Mouse (Mus musculus) limb, embryonic 12.5 days (tissue): ENCODE data around the gene Gtpbp10. TPM values are rescaled to one million over a fixed set of nuclear protein-coding genes. Genes with fewer than 3 reads are reported as not detected.
A peak's percentile ranks its signal among the peaks of the same experiment; 100 is the strongest.

Experiments used
- ATAC-seq: fragments of 200-750 bp; cut with Nextera tagmentation; 2 replicates; pipeline ENCODE4 v1.8.0; 2017; ENCODE audit warnings: low read depth, moderate TSS enrichment; ENCODE audit not compliant: insufficient number of reproducible peaks, insufficient read depth, low FRiP score, low TSS enrichment
- H3K27ac ChIP-seq: fragments of 300-500 bp; sonication (generic); 2 replicates; pipeline ENCODE4 v1.5.1; 2016; ENCODE audit warnings: mild to moderate bottlenecking, moderate library complexity
- H3K27me3 ChIP-seq: fragments of 300-500 bp; sonication (generic); 2 replicates; pipeline ENCODE4 v1.6.1; 2016; ENCODE audit warnings: mild to moderate bottlenecking, moderate library complexity
- H3K36me3 ChIP-seq: fragments of 300-500 bp; sonication (generic); 2 replicates; pipeline ENCODE4 v1.6.1; 2016; ENCODE audit warnings: mild to moderate bottlenecking, moderate library complexity
- H3K4me1 ChIP-seq: fragments of 300-500 bp; sonication (generic); replicated peaks from 2 replicates; pipeline ENCODE4 v1.6.1; 2016
- H3K4me2 ChIP-seq: fragments of 300-500 bp; sonication (generic); 2 replicates; pipeline ENCODE4 v1.6.1; 2016; ENCODE audit warnings: mild to moderate bottlenecking, moderate library complexity
- H3K4me3 ChIP-seq: fragments of 300-500 bp; sonication (generic); replicated peaks from 2 replicates; pipeline ENCODE4 v1.5.1; 2016; ENCODE audit warnings: mild to moderate bottlenecking
- H3K9ac ChIP-seq: fragments of 300-500 bp; sonication (generic); replicated peaks from 2 replicates; pipeline ENCODE4 v1.6.1; 2016; ENCODE audit warnings: mild to moderate bottlenecking, moderate library complexity
- H3K9me3 ChIP-seq: fragments of 300-500 bp; sonication (generic); 2 replicates; pipeline ENCODE4 v1.6.1; 2016; ENCODE audit warnings: mild to moderate bottlenecking, moderate library complexity
- WGBS: fragments of 180-500 bp; shearing (Covaris S2); methylation state at CpG from one replicate; pipeline ENCODE4 v1.1.7; 2016; 5-methylcytosine and 5-hydroxymethylcytosine counted together
- polyA plus RNA-seq: library from polyadenylated mRNA; unstranded; fragments of >200 nt; fragmentation: Nextera tagmentation; extraction: Ambion mirVana; gene quantifications from 2 replicates; pipeline ENCODE4 v1.2.1, GENCODE M21; 2016

Gene Gtpbp10
- polyA plus RNA-seq, 1 experiment from 2014 or later, result 35.3 TPM

DNA sequence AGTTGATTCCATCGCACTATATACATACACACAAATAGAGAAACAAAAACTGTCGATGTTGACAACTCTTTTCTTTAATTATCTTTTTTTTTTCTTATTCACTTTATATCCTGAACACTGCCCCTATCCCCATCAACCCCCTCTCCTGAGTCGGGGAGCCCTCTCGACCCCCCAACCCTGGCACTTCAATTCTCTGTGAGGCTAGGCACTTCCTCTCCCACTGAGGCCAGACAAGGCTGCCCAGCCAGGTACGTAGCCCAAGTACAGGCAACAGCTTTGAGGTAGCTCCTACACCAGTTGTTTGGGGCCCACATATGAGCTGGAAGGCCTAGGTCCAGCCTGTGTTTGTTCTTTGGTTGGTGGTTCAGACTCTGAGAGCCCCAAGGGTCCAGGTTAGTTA lies 43.9 kb downstream of the Gtpbp10 start:
- H3K27ac ChIP-seq, result no peak overlapping the region
- no peak overlapping the region for H3K9ac ChIP-seq
- peak overlapping the region; percentile 78 for H3K4me2 ChIP-seq
- WGBS, result 80% methylated on average over 5 of the region's 5 CpGs
- no peaks in the 10 kb centered on the region for H3K27me3 ChIP-seq
- no peak overlapping the region for H3K4me3 ChIP-seq
- no peak for ATAC-seq
- no peaks in the 10 kb centered on the region for H3K9me3 ChIP-seq
- peaks cover 15% of the 10 kb centered on the region for H3K36me3 ChIP-seq
- H3K4me1 ChIP-seq, result no peaks in the 10 kb centered on the region

DNA sequence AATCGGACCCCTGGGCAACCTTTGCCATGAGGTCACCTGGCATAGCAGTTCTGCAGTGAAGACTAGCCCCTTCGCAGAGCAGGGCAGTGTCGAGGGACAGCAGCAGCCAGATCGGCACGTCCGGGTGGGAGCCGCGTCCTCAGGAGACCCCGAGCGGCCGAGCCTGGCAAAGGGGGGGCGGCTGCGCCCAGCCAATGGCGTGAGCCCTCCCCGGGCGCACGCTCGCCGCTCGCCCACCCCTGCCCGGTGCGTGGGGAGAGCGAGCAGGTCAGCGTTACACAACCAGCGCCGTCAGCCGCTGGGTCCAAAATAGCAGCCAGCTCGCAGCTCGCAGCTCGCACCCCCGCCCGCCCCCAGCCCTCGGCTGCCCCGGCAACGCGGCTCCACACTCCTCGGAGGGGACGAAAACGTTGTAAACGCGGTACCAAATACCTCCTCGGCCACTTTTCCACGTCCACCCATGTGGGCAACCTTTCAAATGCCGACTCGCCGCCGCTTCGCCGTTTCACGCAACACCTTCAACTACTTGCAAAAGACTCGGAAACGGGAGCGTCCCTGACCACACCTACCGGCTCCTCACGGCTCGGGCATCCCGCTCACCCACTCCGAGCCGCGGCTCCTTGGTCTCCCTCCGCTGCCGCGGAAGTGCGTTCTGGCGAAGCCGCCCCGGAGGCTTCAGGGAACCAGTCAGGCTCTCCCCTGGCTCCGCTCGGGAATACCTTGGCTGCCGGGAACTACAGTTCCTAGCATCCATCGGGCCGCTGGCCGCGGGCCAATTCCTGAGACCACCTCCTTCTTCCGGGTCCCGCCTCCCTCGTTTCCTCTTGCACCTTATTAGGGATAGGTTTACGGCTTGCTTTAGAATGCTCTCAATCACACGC lies 44.9 kb downstream of the Gtpbp10 start, which contains the start of gene Cldn12:
Gene Cldn12, minus strand, starts transcription at position 763 of the 881 bp plus-strand sequence.
- Histone ChIP-seq H3K36me3 (peaks cover 17% of the 10 kb centered on the region), H3K4me3 (peak within 1 kb of the TSS; percentile 71), H3K9ac (peak within 1 kb of the TSS; percentile 70), H3K4me2 (peak within 1 kb of the TSS; percentile 78), H3K27me3 (no peaks in the 10 kb centered on the region), H3K27ac (peak within 1 kb of the TSS; percentile 95), H3K9me3 (no peaks in the 10 kb centered on the region), H3K4me1 (no peaks in the 10 kb centered on the region)
- ATAC-seq, result peak; percentile 96
- WGBS, result under 1% methylated on average over 77 of the region's 79 CpGs

DNA sequence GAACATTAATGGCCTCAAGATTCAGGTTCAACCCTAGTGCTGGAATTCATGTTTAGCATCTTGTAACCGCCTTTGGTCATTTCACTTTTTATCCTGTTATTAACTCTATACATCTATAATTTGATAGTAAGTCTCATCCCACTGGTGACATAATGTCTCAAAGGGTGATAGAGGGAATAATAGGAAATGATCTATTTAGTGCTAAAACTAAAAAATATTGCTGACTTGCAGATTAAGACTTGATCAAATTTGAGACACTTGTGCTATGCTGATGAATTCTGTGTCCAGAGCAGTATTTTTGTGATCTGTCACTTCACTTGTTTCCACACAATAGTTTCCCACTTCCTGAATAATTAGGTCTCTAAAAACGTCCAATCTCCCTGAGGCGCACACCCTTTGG lies 47.9 kb downstream of the Gtpbp10 start:
- 91% methylated on average over 3 of the region's 3 CpGs for WGBS
- H3K4me3 ChIP-seq, result no peak overlapping the region
- H3K27me3 ChIP-seq, result no peaks in the 10 kb centered on the region
- H3K36me3 ChIP-seq, result peaks cover 33% of the 10 kb centered on the region
- no peaks in the 10 kb centered on the region for H3K4me1 ChIP-seq
- H3K27ac ChIP-seq, result no peak overlapping the region
- H3K4me2 ChIP-seq, result no peak overlapping the region
- H3K9ac ChIP-seq, result no peak overlapping the region
- H3K9me3 ChIP-seq, result no peaks in the 10 kb centered on the region
- ATAC-seq, result no peak

DNA sequence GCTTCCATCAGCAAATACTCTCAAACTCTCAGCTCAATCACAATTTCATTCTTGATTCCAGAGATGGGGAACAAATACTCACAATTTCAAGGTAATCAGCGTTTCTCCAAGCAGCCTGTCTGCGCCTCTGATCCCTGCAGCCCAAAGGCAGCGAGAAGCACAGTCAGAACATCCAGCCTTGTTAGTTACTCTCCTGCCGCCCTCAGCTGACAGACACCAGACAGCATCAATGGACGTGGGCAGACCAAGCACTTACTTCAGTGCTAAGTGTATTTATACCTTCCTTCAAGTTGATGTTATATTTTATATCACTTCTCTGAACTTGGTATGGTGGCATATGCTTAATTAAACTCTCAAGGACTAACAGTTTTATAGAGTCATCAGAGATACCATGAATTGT lies 48.3 kb downstream of the Gtpbp10 start:
- Histone ChIP-seq H3K27ac (no peak overlapping the region), H3K9me3 (no peaks in the 10 kb centered on the region), H3K4me2 (no peak overlapping the region), H3K4me1 (no peaks in the 10 kb centered on the region), H3K9ac (no peak overlapping the region), H3K36me3 (peaks cover 35% of the 10 kb centered on the region), H3K4me3 (no peak overlapping the region), H3K27me3 (no peaks in the 10 kb centered on the region)
- ATAC-seq, result no peak
- 89% methylated on average over 5 of the region's 5 CpGs for WGBS

DNA sequence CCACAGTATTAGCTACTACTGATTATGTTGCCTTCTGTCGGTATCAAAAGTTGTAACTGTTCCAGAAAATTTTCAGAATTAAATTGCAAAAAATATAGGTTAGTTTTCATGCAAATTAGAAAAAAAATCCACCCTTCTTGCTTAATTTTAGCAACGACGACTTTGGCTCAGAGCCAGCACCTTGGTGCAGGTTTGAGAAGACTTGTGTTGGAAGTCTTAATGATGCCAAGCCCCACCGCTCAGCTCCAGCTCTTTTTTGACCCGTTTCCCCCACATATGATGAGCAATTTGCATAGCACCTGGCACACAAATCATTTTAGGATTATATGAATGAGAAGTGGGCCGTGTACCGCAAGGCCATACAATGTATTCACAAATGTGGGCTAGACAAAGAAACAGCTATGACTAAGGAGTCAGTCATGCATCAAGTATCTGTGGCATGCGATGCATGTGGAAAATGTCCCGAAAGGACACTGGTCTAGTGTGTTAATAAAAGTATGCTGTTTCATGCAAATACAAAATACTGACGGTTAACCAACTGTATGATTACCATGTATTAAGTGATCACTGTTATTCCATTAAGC lies 48.9 kb downstream of the Gtpbp10 start:
- Histone ChIP-seq H3K4me1 (no peaks in the 10 kb centered on the region), H3K36me3 (peaks cover 35% of the 10 kb centered on the region), H3K9me3 (no peaks in the 10 kb centered on the region), H3K4me2 (no peak overlapping the region), H3K27me3 (no peaks in the 10 kb centered on the region), H3K4me3 (no peak overlapping the region), H3K27ac (no peak overlapping the region), H3K9ac (no peak overlapping the region)
- ATAC-seq, result no peak
- 88% methylated on average over 10 of the region's 10 CpGs for WGBS

DNA sequence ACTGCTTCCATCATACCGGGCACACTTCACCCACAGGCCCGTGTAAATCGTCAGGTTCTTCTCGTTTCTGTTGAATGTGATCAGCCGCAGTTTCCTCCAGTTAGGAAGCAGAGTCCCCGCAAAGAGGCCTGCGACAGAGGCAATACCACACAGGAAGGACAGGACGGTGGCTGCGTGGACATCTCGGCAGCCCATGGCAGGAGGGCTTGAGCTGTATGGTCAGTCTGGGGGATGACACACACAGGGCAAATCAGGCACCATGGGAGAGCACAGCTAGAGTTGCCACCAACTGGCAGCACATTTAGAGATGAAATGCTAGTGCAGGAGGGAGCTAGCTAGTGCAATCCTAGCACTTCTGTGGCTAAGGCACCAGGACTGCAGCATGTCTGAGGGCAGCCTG lies 51.1 kb downstream of the Gtpbp10 start:
- Histone ChIP-seq H3K9ac (no peak overlapping the region), H3K4me3 (no peak overlapping the region), H3K27ac (no peak overlapping the region), H3K4me1 (no peaks in the 10 kb centered on the region), H3K36me3 (peaks cover 44% of the 10 kb centered on the region), H3K9me3 (no peaks in the 10 kb centered on the region), H3K4me2 (no peak overlapping the region), H3K27me3 (no peaks in the 10 kb centered on the region)
- 86% methylated on average over 10 of the region's 10 CpGs for WGBS
- no peak for ATAC-seq

DNA sequence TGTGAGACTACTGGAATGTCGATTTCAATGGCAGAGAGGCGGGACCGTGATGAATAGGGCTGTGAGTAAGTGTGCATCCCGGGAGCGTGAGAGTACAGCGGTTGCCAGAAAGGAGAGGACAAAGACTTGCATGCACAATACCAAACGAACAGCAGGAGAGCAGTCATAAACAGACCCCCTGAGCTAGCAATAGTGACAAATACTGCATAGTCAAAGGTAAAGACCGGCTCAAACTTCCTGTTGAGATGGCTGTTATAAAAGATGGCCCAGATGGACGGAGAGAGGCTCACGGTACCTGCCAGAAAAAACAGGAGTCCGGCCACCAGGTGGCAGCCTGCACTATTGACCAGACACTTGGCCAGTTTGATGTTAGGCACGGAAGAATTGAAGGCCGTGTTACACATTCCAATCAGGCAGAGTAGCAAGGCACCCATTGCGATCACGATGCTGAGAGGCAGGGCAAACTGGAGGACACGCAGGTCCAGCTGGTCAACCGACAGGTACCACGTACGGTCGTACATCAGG lies 51.6 kb downstream of the Gtpbp10 start:
- peaks cover 44% of the 10 kb centered on the region for H3K36me3 ChIP-seq
- H3K27ac ChIP-seq, result no peak overlapping the region
- 61% methylated on average over 20 of the region's 20 CpGs for WGBS
- no peaks in the 10 kb centered on the region for H3K4me1 ChIP-seq
- no peaks in the 10 kb centered on the region for H3K27me3 ChIP-seq
- peak; percentile 37; the same call in 1 of the 2 replicates for ATAC-seq
- no peaks in the 10 kb centered on the region for H3K9me3 ChIP-seq
- no peak overlapping the region for H3K4me2 ChIP-seq
- H3K9ac ChIP-seq, result no peak overlapping the region
- no peak overlapping the region for H3K4me3 ChIP-seq

DNA sequence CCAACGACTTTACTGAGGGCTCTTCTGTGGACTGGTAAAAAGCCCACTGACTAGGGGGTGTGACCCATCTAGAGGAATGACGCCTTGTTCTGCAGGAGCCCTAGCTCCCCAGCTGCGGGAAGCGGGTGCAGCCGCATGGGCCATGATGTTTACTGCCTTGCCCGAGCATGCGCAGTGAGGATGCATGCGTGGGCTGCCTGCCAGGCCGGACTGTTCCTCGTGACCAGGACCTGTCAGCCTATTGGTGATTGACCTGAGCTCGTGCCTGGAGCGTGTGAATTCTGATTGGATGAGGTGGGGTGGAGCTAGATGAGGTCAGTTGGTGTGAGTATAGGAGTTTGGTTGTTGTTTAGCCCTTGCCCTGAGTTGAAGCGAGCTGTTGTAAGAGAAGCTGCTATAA lies 54.9 kb downstream of the Gtpbp10 start:
- no peak overlapping the region for H3K27ac ChIP-seq
- no peak overlapping the region for H3K4me3 ChIP-seq
- H3K4me1 ChIP-seq, result no peaks in the 10 kb centered on the region
- H3K4me2 ChIP-seq, result no peak overlapping the region
- no peak overlapping the region for H3K9ac ChIP-seq
- H3K9me3 ChIP-seq, result no peaks in the 10 kb centered on the region
- H3K27me3 ChIP-seq, result no peaks in the 10 kb centered on the region
- no peak for ATAC-seq
- WGBS, result 90% methylated on average over 13 of the region's 13 CpGs
- H3K36me3 ChIP-seq, result peaks cover 28% of the 10 kb centered on the region

DNA sequence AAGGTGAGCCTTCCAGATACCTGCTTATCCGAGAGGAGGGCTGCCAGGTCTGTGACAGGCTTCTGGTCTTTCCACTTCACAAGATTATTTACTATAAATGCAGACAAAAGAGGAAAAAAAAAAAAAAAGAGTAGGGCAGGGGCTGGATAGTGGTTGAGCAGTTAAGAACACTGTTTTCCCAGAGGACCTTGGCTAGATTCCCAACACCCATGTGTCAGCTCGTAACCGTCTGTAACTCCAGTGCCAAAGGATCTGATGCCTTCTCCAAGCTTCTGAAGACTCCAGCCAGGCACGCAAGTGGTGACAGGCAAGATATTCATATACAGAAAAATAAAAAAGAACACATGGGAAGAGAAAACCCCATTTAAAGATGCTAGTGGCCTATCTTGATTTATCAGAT lies 56.0 kb downstream of the Gtpbp10 start:
- WGBS, result 95% methylated on average over 4 of the region's 4 CpGs
- no peaks in the 10 kb centered on the region for H3K27me3 ChIP-seq
- ATAC-seq, result no peak

DNA sequence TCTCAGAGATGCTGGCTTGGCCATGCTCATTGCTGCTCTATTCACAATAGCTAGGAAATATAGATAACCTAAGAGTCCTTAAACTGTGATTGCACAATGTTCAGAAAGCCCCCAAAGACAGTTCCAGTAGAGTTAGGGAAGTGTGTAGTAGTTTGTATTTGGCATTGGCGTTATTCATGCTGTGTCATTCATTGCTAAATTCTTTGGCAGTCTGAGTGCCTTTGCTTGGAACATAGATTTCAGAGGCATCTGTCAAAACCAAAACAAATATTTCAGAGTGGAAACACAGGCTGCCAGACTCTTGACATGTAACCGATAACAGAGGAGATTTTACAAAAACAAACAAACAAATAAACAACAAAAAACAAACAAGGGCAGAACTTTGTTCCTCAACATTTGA lies 57.8 kb downstream of the Gtpbp10 start:
- Histone ChIP-seq H3K4me2 (no peak overlapping the region), H3K27me3 (no peaks in the 10 kb centered on the region; the same call in 1 of the 2 replicates), H3K4me1 (no peaks in the 10 kb centered on the region), H3K4me3 (no peak overlapping the region), H3K27ac (no peak overlapping the region), H3K9ac (no peak overlapping the region), H3K36me3 (peaks cover 13% of the 10 kb centered on the region; the same call in 1 of the 2 replicates), H3K9me3 (no peaks in the 10 kb centered on the region)
- WGBS, result 90% methylated on average over 2 of the region's 2 CpGs
- ATAC-seq, result no peak

More for the DNA sequence above, 56.0 kb downstream of the Gtpbp10 start:
- peaks cover 28% of the 10 kb centered on the region for H3K36me3 ChIP-seq
- no peaks in the 10 kb centered on the region for H3K9me3 ChIP-seq
- H3K4me1 ChIP-seq, result no peaks in the 10 kb centered on the region
- no peak overlapping the region for H3K4me2 ChIP-seq
- H3K4me3 ChIP-seq, result no peak overlapping the region
- H3K27ac ChIP-seq, result no peak overlapping the region
- H3K9ac ChIP-seq, result no peak overlapping the region

DNA sequence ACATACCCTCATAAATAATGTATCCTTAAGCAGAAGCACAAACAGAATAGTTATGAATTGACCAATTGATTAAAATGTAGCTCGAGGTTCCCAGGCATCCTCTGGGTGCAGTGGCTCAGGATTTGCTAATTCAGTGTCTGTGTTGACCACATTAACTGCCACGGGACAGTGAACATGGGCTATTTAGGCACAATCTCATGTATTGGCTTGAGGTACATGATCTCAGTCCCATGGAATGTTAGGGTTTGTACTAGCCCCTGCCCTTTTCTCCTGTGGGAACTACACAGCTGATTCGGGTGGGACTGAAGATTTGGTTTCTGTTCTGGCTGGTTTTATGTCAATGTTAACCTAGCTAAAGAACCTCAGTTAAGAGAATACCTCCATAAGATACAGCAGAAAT lies 62.9 kb downstream of the Gtpbp10 start:
- Histone ChIP-seq H3K36me3 (no peaks in the 10 kb centered on the region), H3K4me3 (no peak overlapping the region), H3K4me2 (no peak overlapping the region), H3K27ac (no peak overlapping the region), H3K9me3 (no peaks in the 10 kb centered on the region), H3K4me1 (no peaks in the 10 kb centered on the region), H3K9ac (no peak overlapping the region), H3K27me3 (peaks cover 3% of the 10 kb centered on the region; the same call in 1 of the 2 replicates)
- 71% methylated on average over 3 of the region's 3 CpGs for WGBS
- no peak for ATAC-seq
